Mouse (Mus musculus): ENCODE measurements around the gene Brms1. TPM values are rescaled to one million over a fixed set of nuclear protein-coding genes. Genes with fewer than 3 reads are reported as not detected.

The Brms1 gene
- polyA plus RNA-seq, 1 experiment from 2014 or later: 61.3 TPM

GRCm38 (mm10) chr19:5013138-5013537 is 28.0 kb upstream of the Brms1 start:
- Histone ChIP-seq H3K27ac (ENCODE audit: low read depth, low read length) (no peak overlapping the region), H3K9me3 (ENCODE audit: control insufficient read depth, low read length) (no peaks in the 10 kb centered on the region), H3K4me2 (no peak overlapping the region), H3K4me3 (ENCODE audit: low read depth, low read length) (no peak overlapping the region), H3K27me3 (replicated peaks; ENCODE audit: control insufficient read depth, insufficient read depth, low read length) (no peaks in the 10 kb centered on the region), H3K9ac (ENCODE audit: low read depth, low read length) (no peak overlapping the region), H3K36me3 (ENCODE audit: control insufficient read depth, insufficient read depth, low read length) (no peaks in the 10 kb centered on the region), H3K4me1 (replicated peaks; ENCODE audit: control insufficient read depth, insufficient read depth, low read length) (no peaks in the 10 kb centered on the region)
- ATAC-seq (replicated peaks; ENCODE audit: low FRiP score) (no peak), DNase-seq (ENCODE audit: low spot score) (no peak)
- 51% methylated on average over 8 of the region's 8 CpGs for WGBS

GRCm38 (mm10) chr19:5014961-5015398 is 26.2 kb upstream of the Brms1 start:
- no peak overlapping the region for H3K4me2 ChIP-seq
- no peaks in the 10 kb centered on the region for H3K27me3 ChIP-seq (replicated peaks; ENCODE audit: control insufficient read depth, insufficient read depth, low read length)
- H3K36me3 ChIP-seq (ENCODE audit: control insufficient read depth, insufficient read depth, low read length): no peaks in the 10 kb centered on the region
- H3K4me1 ChIP-seq (replicated peaks; ENCODE audit: control insufficient read depth, insufficient read depth, low read length): no peaks in the 10 kb centered on the region
- 16% methylated on average over 8 of the region's 8 CpGs for WGBS
- DNase-seq (ENCODE audit: low spot score): no peak
- no peaks in the 10 kb centered on the region for H3K9me3 ChIP-seq (ENCODE audit: control insufficient read depth, low read length)
- ATAC-seq (replicated peaks; ENCODE audit: low FRiP score): no peak
- H3K4me3 ChIP-seq (ENCODE audit: low read depth, low read length): no peak overlapping the region
- H3K9ac ChIP-seq (ENCODE audit: low read depth, low read length): no peak overlapping the region
- H3K27ac ChIP-seq (ENCODE audit: low read depth, low read length): no peak overlapping the region

- H3K27ac ChIP-seq (ENCODE audit: low read depth, low read length): no peak overlapping the region
- peak overlapping the region; percentile 28; the same call in 1 of the 2 replicates for H3K4me2 ChIP-seq
- H3K4me1 ChIP-seq (replicated peaks; ENCODE audit: control insufficient read depth, insufficient read depth, low read length): no peaks in the 10 kb centered on the region
- H3K9me3 ChIP-seq (ENCODE audit: control insufficient read depth, low read length): no peaks in the 10 kb centered on the region
- DNase-seq (ENCODE audit: low spot score) (no peak), ATAC-seq (replicated peaks; ENCODE audit: low FRiP score) (no peak)
- WGBS: 40% methylated on average over 10 of the region's 10 CpGs
- H3K27me3 ChIP-seq (replicated peaks; ENCODE audit: control insufficient read depth, insufficient read depth, low read length): no peaks in the 10 kb centered on the region
- H3K36me3 ChIP-seq (ENCODE audit: control insufficient read depth, insufficient read depth, low read length): no peaks in the 10 kb centered on the region
- no peak overlapping the region for H3K4me3 ChIP-seq (ENCODE audit: low read depth, low read length)
- H3K9ac ChIP-seq (ENCODE audit: low read depth, low read length): no peak overlapping the region
Observed at GRCm38 (mm10) chr19:5016221-5016742, 24.9 kb upstream of the Brms1 start.

GRCm38 (mm10) chr19:5016782-5017181 is 24.4 kb upstream of the Brms1 start:
- no peaks in the 10 kb centered on the region for H3K27me3 ChIP-seq (replicated peaks; ENCODE audit: control insufficient read depth, insufficient read depth, low read length)
- no peaks in the 10 kb centered on the region for H3K9me3 ChIP-seq (ENCODE audit: control insufficient read depth, low read length)
- peak overlapping the region; percentile 28; the same call in 1 of the 2 replicates for H3K4me2 ChIP-seq
- H3K4me1 ChIP-seq (replicated peaks; ENCODE audit: control insufficient read depth, insufficient read depth, low read length): no peaks in the 10 kb centered on the region
- no peak overlapping the region for H3K27ac ChIP-seq (ENCODE audit: low read depth, low read length)
- ATAC-seq (replicated peaks; ENCODE audit: low FRiP score) (no peak), DNase-seq (ENCODE audit: low spot score) (peak; percentile 63)
- no peak overlapping the region for H3K4me3 ChIP-seq (ENCODE audit: low read depth, low read length)
- H3K9ac ChIP-seq (ENCODE audit: low read depth, low read length): no peak overlapping the region
- no peaks in the 10 kb centered on the region for H3K36me3 ChIP-seq (ENCODE audit: control insufficient read depth, insufficient read depth, low read length)
- WGBS: 17% methylated on average over 12 of the region's 12 CpGs

- no peak overlapping the region for H3K4me3 ChIP-seq (ENCODE audit: low read depth, low read length)
- ATAC-seq (replicated peaks; ENCODE audit: low FRiP score): no peak
- 82% methylated on average over 4 of the region's 4 CpGs for WGBS
- DNase-seq (ENCODE audit: low spot score): no peak
- H3K4me2 ChIP-seq: no peak overlapping the region
- no peak overlapping the region for H3K9ac ChIP-seq (ENCODE audit: low read depth, low read length)
- no peaks in the 10 kb centered on the region for H3K9me3 ChIP-seq (ENCODE audit: control insufficient read depth, low read length)
- no peaks in the 10 kb centered on the region for H3K4me1 ChIP-seq (replicated peaks; ENCODE audit: control insufficient read depth, insufficient read depth, low read length)
- H3K36me3 ChIP-seq (ENCODE audit: control insufficient read depth, insufficient read depth, low read length): no peaks in the 10 kb centered on the region
- no peak overlapping the region for H3K27ac ChIP-seq (ENCODE audit: low read depth, low read length)
- H3K27me3 ChIP-seq (replicated peaks; ENCODE audit: control insufficient read depth, insufficient read depth, low read length): no peaks in the 10 kb centered on the region
Observed at GRCm38 (mm10) chr19:5017611-5018010, 23.5 kb upstream of the Brms1 start.

GRCm38 (mm10) chr19:5018191-5018590 is 23.0 kb upstream of the Brms1 start:
- Histone ChIP-seq H3K4me2 (no peak overlapping the region), H3K4me1 (replicated peaks; ENCODE audit: control insufficient read depth, insufficient read depth, low read length) (no peaks in the 10 kb centered on the region), H3K4me3 (ENCODE audit: low read depth, low read length) (no peak overlapping the region), H3K36me3 (ENCODE audit: control insufficient read depth, insufficient read depth, low read length) (no peaks in the 10 kb centered on the region), H3K27ac (ENCODE audit: low read depth, low read length) (no peak overlapping the region), H3K27me3 (replicated peaks; ENCODE audit: control insufficient read depth, insufficient read depth, low read length) (no peaks in the 10 kb centered on the region), H3K9me3 (ENCODE audit: control insufficient read depth, low read length) (no peaks in the 10 kb centered on the region), H3K9ac (ENCODE audit: low read depth, low read length) (no peak overlapping the region)
- WGBS: 87% methylated on average over 3 of the region's 3 CpGs
- ATAC-seq (replicated peaks; ENCODE audit: low FRiP score) (no peak), DNase-seq (ENCODE audit: low spot score) (no peak)

- no peak overlapping the region for H3K27ac ChIP-seq (ENCODE audit: low read depth, low read length)
- no peak for DNase-seq (ENCODE audit: low spot score)
Observed at GRCm38 (mm10) chr19:5021416-5021815, 19.7 kb upstream of the Brms1 start.

GRCm38 (mm10) chr19:5023621-5024479 is 17.3 kb upstream of the Brms1 start, which contains the start of gene Slc29a2:
Slc29a2 (plus strand) TSS chr19:5023860.
- H3K9ac ChIP-seq (ENCODE audit: low read depth, low read length): peak within 1 kb of the TSS; percentile 70

More at GRCm38 (mm10) chr19:5021416-5021815, 19.7 kb upstream of the Brms1 start:
- Histone ChIP-seq H3K9me3 (ENCODE audit: control insufficient read depth, low read length) (no peaks in the 10 kb centered on the region), H3K4me3 (ENCODE audit: low read depth, low read length) (no peak overlapping the region), H3K9ac (ENCODE audit: low read depth, low read length) (no peak overlapping the region), H3K4me2 (no peak overlapping the region), H3K36me3 (ENCODE audit: control insufficient read depth, insufficient read depth, low read length) (no peaks in the 10 kb centered on the region; the same call in 1 of the 2 replicates), H3K27me3 (replicated peaks; ENCODE audit: control insufficient read depth, insufficient read depth, low read length) (no peaks in the 10 kb centered on the region), H3K4me1 (replicated peaks; ENCODE audit: control insufficient read depth, insufficient read depth, low read length) (peaks cover 4% of the 10 kb centered on the region; the same call in 1 of the 2 replicates)
- no peak for ATAC-seq (replicated peaks; ENCODE audit: low FRiP score)
- 77% methylated on average over 2 of the region's 2 CpGs for WGBS

More at GRCm38 (mm10) chr19:5023621-5024479, 17.3 kb upstream of the Brms1 start, which contains the start of gene Slc29a2:
- ATAC-seq (replicated peaks; ENCODE audit: low FRiP score): peak; percentile 94
- Histone ChIP-seq H3K4me1 (replicated peaks; ENCODE audit: control insufficient read depth, insufficient read depth, low read length) (peaks cover 4% of the 10 kb centered on the region; the same call in 1 of the 2 replicates), H3K4me2 (peak within 1 kb of the TSS; percentile 88), H3K4me3 (ENCODE audit: low read depth, low read length) (peak within 1 kb of the TSS; percentile 72), H3K27me3 (replicated peaks; ENCODE audit: control insufficient read depth, insufficient read depth, low read length) (no peaks in the 10 kb centered on the region), H3K27ac (ENCODE audit: low read depth, low read length) (peak within 1 kb of the TSS; percentile 72), H3K36me3 (ENCODE audit: control insufficient read depth, insufficient read depth, low read length) (no peaks in the 10 kb centered on the region; the same call in 1 of the 2 replicates), H3K9me3 (ENCODE audit: control insufficient read depth, low read length) (no peaks in the 10 kb centered on the region)
- DNase-seq (ENCODE audit: low spot score): peak; percentile 92
- WGBS: under 1% methylated on average over 62 of the region's 62 CpGs

Data from liver, embryonic 11.5 days (tissue).